Mouse (Mus musculus) intestine, embryonic 14.5 days (tissue): ENCODE data around the gene Gramd1b. TPM values are rescaled to one million over a fixed set of nuclear protein-coding genes. Genes with fewer than 3 reads are reported as not detected.

ENCODE experiments used
- ATAC-seq: fragments of 200-750 bp; cut with Nextera tagmentation; replicated peaks from 2 replicates; pipeline ENCODE4 v1.8.0; 2017; ENCODE audit warnings: low read depth, moderate number of reproducible peaks, moderate TSS enrichment, moderate library complexity; ENCODE audit not compliant: low FRiP score, low TSS enrichment
- DNase-seq: peaks from one replicate; pipeline ENCODE4 v3.0.0-alpha.2; 2018; ENCODE audit warnings: low spot score
- H3K27ac ChIP-seq: fragments of 300-500 bp; sonication (generic); 2 replicates; pipeline ENCODE4 v1.5.1; 2014; ENCODE audit warnings: low read depth, mild to moderate bottlenecking, control low read depth
- H3K27me3 ChIP-seq: fragments of 300-500 bp; sonication (generic); replicated peaks from 2 replicates; pipeline ENCODE4 v1.6.1; 2014; ENCODE audit warnings: low read length, control low read depth; ENCODE audit not compliant: control insufficient read depth, insufficient read depth
- H3K36me3 ChIP-seq: fragments of 300-500 bp; sonication (generic); 2 replicates; pipeline ENCODE4 v1.6.1; 2014; ENCODE audit warnings: low read length, control low read depth; ENCODE audit not compliant: control insufficient read depth, insufficient read depth
- H3K4me1 ChIP-seq: fragments of 300-500 bp; sonication (generic); replicated peaks from 2 replicates; pipeline ENCODE4 v1.6.1; 2014; ENCODE audit warnings: low read length, control low read depth, mixed read lengths; ENCODE audit not compliant: control insufficient read depth, insufficient read depth
- H3K4me2 ChIP-seq: fragments of 300-500 bp; sonication (generic); 2 replicates; pipeline ENCODE4 v1.6.1; 2014; ENCODE audit warnings: low read length
- H3K4me3 ChIP-seq: fragments of 300-500 bp; sonication (generic); 2 replicates; pipeline ENCODE4 v1.5.1; 2014; ENCODE audit warnings: low read depth, low read length, control low read depth, mixed read lengths
- H3K9ac ChIP-seq: fragments of 300-500 bp; sonication (generic); 2 replicates; pipeline ENCODE4 v1.6.1; 2014; ENCODE audit warnings: mild to moderate bottlenecking, low read length
- H3K9me3 ChIP-seq: fragments of 300-500 bp; sonication (generic); 2 replicates; pipeline ENCODE4 v1.6.1; 2016; ENCODE audit warnings: low read length, control low read depth; ENCODE audit not compliant: control insufficient read depth
- WGBS: fragments of 180-500 bp; shearing (Covaris S2); extraction: QIAGEN DNeasy Blood & Tissue Kit; methylation state at CpG from one replicate; pipeline ENCODE4 v1.1.7; 2014; 5-methylcytosine and 5-hydroxymethylcytosine counted together
- polyA plus RNA-seq: library from polyadenylated mRNA; unstranded; fragments of >200 nt; fragmentation: Nextera tagmentation; extraction: Ambion mirVana; gene quantifications from 2 replicates; pipeline ENCODE4 v1.2.1, GENCODE M21; 2014

The Gramd1b gene
- polyA plus RNA-seq, 1 experiment from 2014 or later: 3.5 TPM

- Histone ChIP-seq H3K4me2 (no peak overlapping the region), H3K27me3 (no peaks in the 10 kb centered on the region), H3K9ac (no peak overlapping the region), H3K9me3 (no peaks in the 10 kb centered on the region), H3K4me1 (peaks cover 12% of the 10 kb centered on the region; the same call in 1 of the 2 replicates), H3K4me3 (no peak overlapping the region), H3K27ac (no peak overlapping the region), H3K36me3 (no peaks in the 10 kb centered on the region)
- WGBS: 89% methylated on average over 8 of the region's 8 CpGs
- ATAC-seq (no peak), DNase-seq (no peak)
Measured at GRCm38 (mm10) chr9:40389669-40390395, 141.4 kb downstream of the Gramd1b start.

GRCm38 (mm10) chr9:40389175-40389574 is 142.0 kb downstream of the Gramd1b start:
- 75% methylated on average over 6 of the region's 6 CpGs for WGBS
- DNase-seq: no peak
- Histone ChIP-seq H3K4me1 (peaks cover 12% of the 10 kb centered on the region; the same call in 1 of the 2 replicates), H3K4me3 (no peak overlapping the region), H3K27me3 (no peaks in the 10 kb centered on the region), H3K9ac (no peak overlapping the region), H3K4me2 (no peak overlapping the region), H3K27ac (no peak overlapping the region), H3K9me3 (no peaks in the 10 kb centered on the region), H3K36me3 (no peaks in the 10 kb centered on the region)
- ATAC-seq: no peak

- Histone ChIP-seq H3K9me3 (no peaks in the 10 kb centered on the region), H3K9ac (no peak overlapping the region), H3K4me3 (no peak overlapping the region), H3K4me1 (0 out of 2 replicates have a peak, but pooled peaks cover 3% of the 10 kb centered on the region), H3K4me2 (no peak overlapping the region), H3K27ac (no peak overlapping the region), H3K36me3 (no peaks in the 10 kb centered on the region), H3K27me3 (no peaks in the 10 kb centered on the region)
- ATAC-seq (no peak), DNase-seq (no peak)
- WGBS: 93% methylated on average over 5 of the region's 5 CpGs
Measured at GRCm38 (mm10) chr9:40384781-40385180, 146.4 kb downstream of the Gramd1b start.

GRCm38 (mm10) chr9:40382508-40382907 is 148.7 kb downstream of the Gramd1b start:
- Histone ChIP-seq H3K9me3 (no peaks in the 10 kb centered on the region), H3K27ac (no peak overlapping the region), H3K4me3 (no peak overlapping the region), H3K4me1 (0 out of 2 replicates have a peak, but pooled peaks cover 3% of the 10 kb centered on the region), H3K9ac (no peak overlapping the region), H3K4me2 (no peak overlapping the region), H3K36me3 (no peaks in the 10 kb centered on the region), H3K27me3 (no peaks in the 10 kb centered on the region)
- ATAC-seq: no peak
- DNase-seq: no peak
- 73% methylated on average over 3 of the region's 3 CpGs for WGBS

GRCm38 (mm10) chr9:40381416-40382411 is 149.5 kb downstream of the Gramd1b start:
- DNase-seq (no peak), ATAC-seq (peak; percentile 27; the same call in 1 of the 2 replicates)
- 0 out of 2 replicates have a peak, but pooled peaks cover 3% of the 10 kb centered on the region for H3K4me1 ChIP-seq
- no peak overlapping the region for H3K4me2 ChIP-seq
- no peaks in the 10 kb centered on the region for H3K27me3 ChIP-seq
- H3K9ac ChIP-seq: no peak overlapping the region
- WGBS: 27% methylated on average over 15 of the region's 15 CpGs
- H3K36me3 ChIP-seq: no peaks in the 10 kb centered on the region
- H3K4me3 ChIP-seq: no peak overlapping the region
- H3K9me3 ChIP-seq: no peaks in the 10 kb centered on the region
- no peak overlapping the region for H3K27ac ChIP-seq

- no peak overlapping the region for H3K9ac ChIP-seq
- no peak overlapping the region for H3K4me3 ChIP-seq
- H3K4me2 ChIP-seq: no peak overlapping the region
- WGBS: 65% methylated on average over 9 of the region's 9 CpGs
- H3K27me3 ChIP-seq: no peaks in the 10 kb centered on the region
- ATAC-seq (0 out of 2 replicates have a peak, but pooled peaks have one; percentile 16), DNase-seq (no peak)
- no peaks in the 10 kb centered on the region for H3K9me3 ChIP-seq
- 0 out of 2 replicates have a peak, but pooled peaks cover 7% of the 10 kb centered on the region for H3K4me1 ChIP-seq
- H3K27ac ChIP-seq: no peak overlapping the region
- H3K36me3 ChIP-seq: no peaks in the 10 kb centered on the region
Measured at GRCm38 (mm10) chr9:40376711-40377410, 154.3 kb downstream of the Gramd1b start.

GRCm38 (mm10) chr9:40376139-40376541 is 155.0 kb downstream of the Gramd1b start:
- Histone ChIP-seq H3K27ac (no peak overlapping the region), H3K9me3 (no peaks in the 10 kb centered on the region), H3K4me1 (0 out of 2 replicates have a peak, but pooled peaks cover 6% of the 10 kb centered on the region), H3K9ac (no peak overlapping the region), H3K4me2 (peak overlapping the region; percentile 31), H3K4me3 (no peak overlapping the region), H3K36me3 (no peaks in the 10 kb centered on the region), H3K27me3 (no peaks in the 10 kb centered on the region)
- DNase-seq: no peak
- 14% methylated on average over 11 of the region's 11 CpGs for WGBS
- ATAC-seq: peak; percentile 71

GRCm38 (mm10) chr9:40375518-40375917 is 155.7 kb downstream of the Gramd1b start:
- no peaks in the 10 kb centered on the region for H3K27me3 ChIP-seq
- H3K9me3 ChIP-seq: no peaks in the 10 kb centered on the region
- WGBS: 69% methylated on average over 6 of the region's 6 CpGs
- ATAC-seq: no peak
- no peak overlapping the region for H3K9ac ChIP-seq
- peaks cover 6% of the 10 kb centered on the region; the same call in 1 of the 2 replicates for H3K4me1 ChIP-seq
- H3K27ac ChIP-seq: no peak overlapping the region
- DNase-seq: no peak
- no peak overlapping the region for H3K4me3 ChIP-seq
- no peak overlapping the region for H3K4me2 ChIP-seq
- no peaks in the 10 kb centered on the region for H3K36me3 ChIP-seq
